Comparison of ENCODE assay signal across 14 mouse cellular contexts in genomic region chr11:107243126-107243525, GRCm38 (mm10).
"Had no signal": no experiment of that assay in that cellular context is flagged by ENCODE, and none has a peak within 500 bp of the region (broad histone marks: within the 10 kb centered on the region; RNA-seq: fewer than 3 reads in every experiment).

No protein-coding gene starts in this region.

- H3K27ac ChIP-seq: liver, embryonic 12.5 days; liver, embryonic 14.5 days; midbrain, embryonic 15.5 days; neural tube, embryonic 12.5 days; stomach, embryonic 15.5 days; stomach, postnatal 0 days had no signal

- H3K4me3 ChIP-seq: liver, embryonic 12.5 days; megakaryocyte, embryonic 14.5 days; midbrain, embryonic 15.5 days; neural tube, embryonic 12.5 days; stomach, embryonic 15.5 days had no signal

- ATAC-seq: liver, embryonic 12.5 days; midbrain, embryonic 15.5 days had no signal

- H3K9me3 ChIP-seq: midbrain, embryonic 15.5 days; stomach, embryonic 15.5 days had no signal

- H3K36me3 ChIP-seq: midbrain, embryonic 15.5 days; neural tube, embryonic 12.5 days; stomach, embryonic 15.5 days had no signal

- H3K9ac ChIP-seq: liver, embryonic 12.5 days; liver, embryonic 14.5 days; lung, embryonic 14.5 days; midbrain, embryonic 15.5 days; neural tube, embryonic 12.5 days; stomach, embryonic 15.5 days had no signal

- H3K4me1 ChIP-seq: liver, embryonic 12.5 days; megakaryocyte, embryonic 14.5 days; midbrain, embryonic 15.5 days; neural tube, embryonic 12.5 days; stomach, embryonic 15.5 days had no signal

- H3K4me2 ChIP-seq: liver, embryonic 12.5 days; lung, embryonic 14.5 days; midbrain, embryonic 15.5 days; neural tube, embryonic 12.5 days; stomach, embryonic 15.5 days had no signal

- H3K27me3 ChIP-seq: liver, embryonic 12.5 days; megakaryocyte, embryonic 14.5 days; midbrain, embryonic 15.5 days; neural tube, embryonic 12.5 days; stomach, embryonic 15.5 days had no signal

- DNase-seq: lung, adult 18-20 months; lung, embryonic 14.5 days; lung, postnatal 10 days; lung, postnatal 4 days; right cerebral cortex, postnatal 14 days; thymus, adult 2 months; thymus, postnatal 36 days had no signal
